Mouse (Mus musculus): ENCODE results near the gene Tm6sf2.

Tm6sf2 gene

DNA sequence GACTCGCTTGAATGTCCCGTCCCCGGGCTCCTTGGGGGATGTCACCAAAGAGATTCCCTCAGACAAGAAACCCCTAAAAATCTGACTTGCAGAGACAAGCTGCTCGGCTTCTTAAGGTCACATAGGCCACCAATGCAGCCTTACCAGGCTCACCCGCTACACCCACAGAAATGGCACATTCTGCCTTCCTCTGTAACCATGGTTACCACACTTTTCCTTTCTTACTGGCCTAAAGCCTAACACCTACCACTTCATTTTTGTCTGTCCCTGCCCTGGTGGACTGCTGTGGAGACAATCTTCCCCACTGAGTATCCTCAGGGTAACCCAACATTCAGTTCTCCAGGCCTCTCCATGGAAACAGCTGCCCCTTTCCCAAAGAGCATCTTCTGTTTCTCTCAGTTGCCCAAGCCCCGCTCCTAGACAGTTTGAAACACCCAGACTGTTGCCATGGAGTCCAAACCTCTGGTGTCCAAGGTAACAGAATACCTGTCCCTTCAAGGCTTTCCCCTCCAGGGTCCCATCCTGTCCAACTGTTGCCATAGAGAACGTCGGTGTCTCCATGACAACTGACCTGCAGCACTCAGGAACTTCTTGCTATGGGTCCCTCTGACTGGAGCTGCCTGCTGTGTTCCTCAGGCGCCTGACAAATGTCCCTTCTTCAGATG, 16.7 kb downstream of the Tm6sf2 start:
- in situ Hi-C loops (cut with MboI, MseI): no loop called here

GRCm38 (mm10) chr8:70092786-70093185, 20.1 kb downstream of the Tm6sf2 start:
- in situ Hi-C loops (cut with MboI, MseI): no loop called here

DNA sequence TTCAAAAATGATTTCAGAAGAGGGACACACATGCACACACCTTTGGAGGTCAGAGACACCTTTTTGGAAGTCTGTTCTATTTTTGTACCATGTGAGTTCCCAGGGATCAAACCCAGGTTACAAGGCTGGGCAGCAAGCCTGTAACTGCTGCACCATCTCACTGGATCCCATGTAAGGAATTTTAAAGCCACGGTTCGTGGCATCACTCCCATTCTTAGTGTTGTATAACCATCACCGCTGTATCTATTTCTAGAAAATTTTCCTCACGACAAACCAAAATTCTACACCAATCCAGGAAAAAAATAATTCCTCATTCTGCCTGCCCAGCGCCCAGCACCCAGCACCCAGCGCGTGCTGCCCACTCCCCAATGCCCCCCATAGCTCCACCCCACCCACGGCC, 26.6 kb downstream of the Tm6sf2 start:
- in situ Hi-C loops (cut with MboI, MseI): no loop called here

DNA sequence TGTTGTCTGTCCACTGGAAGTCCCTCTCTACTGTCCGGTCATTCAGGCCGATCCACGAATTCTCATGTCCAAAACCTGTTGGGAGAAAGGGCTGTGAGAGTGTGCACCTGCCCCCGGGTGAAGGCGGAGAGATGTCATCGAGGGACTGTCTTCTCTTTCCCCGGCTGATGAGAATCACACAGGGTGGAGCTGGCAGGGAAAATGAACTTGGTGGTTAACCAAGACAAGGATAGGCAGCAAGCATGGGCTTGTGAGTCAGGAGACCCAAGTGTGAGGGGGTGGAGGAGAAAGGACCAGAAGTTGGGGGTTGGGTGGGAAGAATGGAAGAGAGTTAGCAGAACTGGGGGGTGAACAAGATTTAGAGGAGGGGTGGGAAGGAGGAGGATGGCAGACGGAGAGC, 27.5 kb downstream of the Tm6sf2 start:
- in situ Hi-C loops (cut with MboI, MseI): no loop called here

- in situ Hi-C loops (cut with MboI, MseI): no loop called here
Observed at GRCm38 (mm10) chr8:70104506-70104905, 31.8 kb downstream of the Tm6sf2 start.

DNA sequence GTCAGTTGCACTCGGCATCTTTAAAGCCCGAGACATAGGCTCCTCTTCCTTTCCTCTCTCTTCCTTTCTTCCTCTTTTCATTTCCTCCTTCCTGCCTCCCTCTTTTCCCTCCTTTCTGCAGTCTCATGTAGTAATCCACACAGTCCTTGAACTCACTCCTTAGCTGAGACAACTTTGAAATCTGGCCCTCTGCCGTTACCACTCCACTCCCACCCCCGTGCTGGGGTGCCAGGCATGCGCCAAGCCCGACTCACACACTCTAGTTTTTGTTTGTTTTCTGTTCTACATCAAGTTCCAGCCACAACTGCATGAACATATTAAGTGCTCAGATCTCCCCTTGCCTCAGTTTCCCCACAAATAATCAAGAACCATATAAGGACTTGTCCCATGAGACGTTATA, 32.2 kb downstream of the Tm6sf2 start:
- in situ Hi-C loops (cut with MboI, MseI): no loop called here

DNA sequence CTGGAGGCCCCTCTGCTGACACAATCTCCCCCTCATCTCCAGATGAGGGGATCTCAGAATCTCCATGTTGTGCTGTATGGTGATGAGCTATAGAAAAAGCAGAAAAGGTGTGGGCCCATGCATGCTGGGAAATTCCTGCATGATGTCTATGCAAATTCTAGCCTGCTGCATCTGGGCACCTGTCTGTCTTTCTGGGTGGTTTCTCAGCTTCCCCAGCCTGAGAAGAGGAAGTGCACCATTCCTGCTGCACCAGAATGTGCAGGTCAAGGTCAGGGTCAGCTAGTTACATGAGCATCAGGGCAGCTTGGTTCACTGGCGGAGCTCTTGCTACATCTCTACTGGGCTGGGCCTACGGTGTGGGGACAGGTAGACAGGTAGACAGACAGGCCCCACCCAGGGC, 37.7 kb downstream of the Tm6sf2 start:
- in situ Hi-C loops (cut with MboI, MseI): no loop called here

DNA sequence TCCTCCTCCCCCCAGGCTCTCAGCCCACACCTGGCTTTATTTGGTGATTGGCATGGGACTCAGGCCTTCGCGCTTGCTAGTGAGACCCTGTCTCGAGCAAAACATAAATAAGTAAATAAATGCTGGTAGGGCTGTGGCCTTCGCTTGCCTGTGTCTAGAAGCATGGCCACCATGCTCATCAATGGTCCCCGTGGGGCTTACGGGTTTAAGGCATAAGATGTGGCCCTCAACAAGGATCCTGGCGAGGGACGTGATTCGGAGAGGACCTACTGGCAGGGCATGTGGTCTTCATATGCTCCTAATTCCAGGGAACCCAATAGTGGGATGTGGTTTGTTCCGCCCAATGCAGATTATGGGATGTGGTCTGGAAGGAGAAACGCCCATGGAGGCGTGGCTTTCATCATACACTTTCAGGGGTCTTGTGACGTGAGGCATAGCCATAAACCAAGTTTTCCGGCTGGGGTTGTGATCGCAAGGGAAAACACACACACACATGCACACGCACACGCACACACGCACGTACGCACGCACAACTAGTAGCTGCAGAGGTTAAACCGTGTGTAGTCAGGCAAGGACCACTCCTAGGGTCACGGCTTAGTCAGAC, 38.6 kb downstream of the Tm6sf2 start:
- in situ Hi-C loops (cut with MboI, MseI): no loop called here

DNA sequence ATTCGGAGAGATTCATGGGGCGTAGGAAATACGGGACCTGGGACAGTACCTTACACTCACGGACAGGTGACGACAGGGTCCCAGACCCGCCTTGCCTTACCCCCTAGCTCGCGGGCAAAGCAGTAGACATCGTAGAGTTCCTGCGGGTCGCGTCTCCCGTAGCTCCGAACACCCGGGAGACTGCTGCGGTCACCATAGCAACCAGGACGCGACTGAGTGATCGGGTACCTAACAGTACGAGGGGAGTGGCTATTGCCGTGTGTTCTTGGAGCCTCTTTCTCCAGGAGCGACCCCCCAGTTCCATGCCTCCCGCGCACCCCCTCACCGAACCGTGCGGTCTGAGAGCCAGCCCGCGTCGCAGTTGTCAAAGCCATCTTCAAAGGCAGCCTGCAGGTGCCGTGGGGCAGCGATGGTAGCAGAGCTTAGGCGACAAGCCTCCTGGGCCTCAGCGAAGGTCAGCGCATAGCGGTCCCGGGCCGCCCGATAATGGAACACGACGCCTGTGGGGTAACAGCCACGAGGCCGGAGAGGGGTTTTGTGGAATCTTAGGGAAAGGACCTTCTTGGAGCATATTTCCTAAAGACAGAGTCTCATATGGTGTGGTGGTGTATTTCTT, 39.8 kb downstream of the Tm6sf2 start:
- in situ Hi-C loops (cut with MboI, MseI): no loop called here

DNA sequence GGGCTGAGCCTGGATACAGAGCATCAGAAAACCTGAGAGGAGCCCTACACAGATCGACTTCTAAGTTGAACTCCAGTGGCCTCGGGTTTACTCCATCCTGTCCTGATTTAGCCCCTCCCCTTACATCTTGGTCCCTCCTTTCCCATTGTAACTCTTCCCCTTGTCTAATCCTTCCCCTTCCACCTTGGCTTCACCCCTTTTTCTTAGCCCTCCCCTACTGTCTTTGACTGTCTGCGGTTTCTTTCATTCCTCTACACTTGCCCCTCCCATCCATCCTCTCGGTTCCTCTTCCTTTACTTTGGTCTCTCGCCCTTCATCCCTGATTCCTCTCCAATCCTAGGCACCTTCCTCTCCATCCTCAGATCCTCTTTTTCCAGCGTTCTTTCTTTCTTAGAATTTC, 41.8 kb downstream of the Tm6sf2 start:
- in situ Hi-C loops (cut with MboI, MseI): no loop called here

GRCm38 (mm10) chr8:70114892-70115291, 42.2 kb downstream of the Tm6sf2 start:
- in situ Hi-C loops (cut with MboI, MseI): no loop called here

- in situ Hi-C loops (cut with MboI, MseI): no loop called here
Observed at GRCm38 (mm10) chr8:70117611-70118010, 44.9 kb downstream of the Tm6sf2 start.

GRCm38 (mm10) chr8:70118726-70119700, 46.3 kb downstream of the Tm6sf2 start:
- in situ Hi-C loops (cut with MboI, MseI): no loop called here

DNA sequence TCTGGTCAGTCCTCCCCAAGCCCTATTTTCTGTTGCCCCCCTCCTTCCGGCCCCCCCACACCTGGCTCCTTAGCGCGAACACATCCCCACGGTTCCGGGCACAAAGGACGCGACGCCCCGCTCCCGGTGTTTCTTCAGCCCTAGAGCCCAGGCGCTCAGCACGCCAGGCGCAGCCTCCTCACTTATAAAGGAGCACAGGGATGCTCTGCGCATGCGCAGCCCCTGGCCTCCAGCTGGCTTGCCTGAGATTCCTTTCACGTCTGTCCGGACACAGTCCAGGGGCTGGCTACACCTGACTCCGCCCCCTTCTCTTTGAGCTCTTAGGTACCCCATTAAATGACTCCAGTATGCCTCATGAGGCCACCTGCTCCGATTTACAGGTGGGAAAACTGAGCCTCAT, 47.9 kb downstream of the Tm6sf2 start, which contains the start of gene Ncan:
Ncan (minus strand) TSS at position 207 of the 400 bp plus-strand sequence.
- in situ Hi-C loops (cut with MboI, MseI): no loop called here

DNA sequence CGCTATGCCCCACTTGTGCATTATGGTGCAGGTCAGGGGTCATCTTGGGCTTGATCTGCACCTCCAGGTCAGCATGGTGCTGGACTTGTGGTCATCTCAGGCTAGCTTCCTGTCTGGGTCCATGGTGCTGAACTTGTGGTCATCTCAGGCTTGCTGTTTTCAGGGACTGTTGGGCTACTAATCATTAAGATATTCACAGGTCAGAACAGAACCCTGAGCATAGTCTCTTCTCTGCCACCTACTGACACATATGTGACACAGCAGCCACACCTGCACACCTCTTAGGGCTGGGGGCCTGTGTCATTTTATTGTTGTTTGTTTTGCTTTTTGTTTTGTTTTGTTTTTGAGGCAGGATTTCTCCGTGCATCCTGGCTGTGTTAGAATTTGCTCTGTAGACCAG, 50.1 kb downstream of the Tm6sf2 start:
- in situ Hi-C loops (cut with MboI, MseI): no loop called here

- in situ Hi-C loops (cut with MboI, MseI): no loop called here
Observed at GRCm38 (mm10) chr8:70124992-70125391, 52.3 kb downstream of the Tm6sf2 start.

GRCm38 (mm10) chr8:70128435-70128834, 55.7 kb downstream of the Tm6sf2 start:
- in situ Hi-C loops (cut with MboI, MseI): no loop called here

DNA sequence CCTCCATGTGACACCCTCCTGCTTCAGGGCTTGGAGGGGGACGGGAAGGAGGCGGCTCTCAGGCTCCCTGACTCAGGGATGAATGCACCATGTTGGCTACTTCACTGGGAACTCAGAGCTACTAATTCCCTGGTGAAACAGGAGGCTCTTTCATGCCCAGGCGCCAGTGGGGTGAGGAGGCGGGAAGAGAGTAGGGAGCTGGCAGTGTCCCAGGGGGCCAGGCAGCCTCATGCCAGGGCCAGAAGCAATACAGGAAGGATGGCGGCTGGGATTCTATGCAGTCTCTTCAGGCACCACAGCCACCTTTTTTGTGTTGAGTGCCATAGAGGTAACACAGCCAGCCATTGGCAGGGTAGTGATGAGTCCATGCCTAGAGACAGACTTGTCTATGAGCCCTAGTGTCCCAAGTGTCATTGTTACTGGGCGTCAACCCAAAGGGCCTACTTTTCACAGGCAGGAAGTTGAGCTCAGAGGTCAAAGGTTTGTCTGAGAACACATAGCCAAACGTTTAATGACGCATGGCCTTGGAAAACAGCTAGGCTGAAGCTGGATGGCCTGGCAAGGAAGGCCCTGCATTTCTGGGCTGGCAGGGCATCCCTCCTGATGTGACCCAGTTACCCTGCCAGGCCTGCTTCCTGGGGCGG, 56.7 kb downstream of the Tm6sf2 start:
- in situ Hi-C loops (cut with MboI, MseI): no loop called here

Data from T-helper 17 cell (primary cell).